ENCODE assay signal across 10 mouse cellular contexts in the genomic region with DNA sequence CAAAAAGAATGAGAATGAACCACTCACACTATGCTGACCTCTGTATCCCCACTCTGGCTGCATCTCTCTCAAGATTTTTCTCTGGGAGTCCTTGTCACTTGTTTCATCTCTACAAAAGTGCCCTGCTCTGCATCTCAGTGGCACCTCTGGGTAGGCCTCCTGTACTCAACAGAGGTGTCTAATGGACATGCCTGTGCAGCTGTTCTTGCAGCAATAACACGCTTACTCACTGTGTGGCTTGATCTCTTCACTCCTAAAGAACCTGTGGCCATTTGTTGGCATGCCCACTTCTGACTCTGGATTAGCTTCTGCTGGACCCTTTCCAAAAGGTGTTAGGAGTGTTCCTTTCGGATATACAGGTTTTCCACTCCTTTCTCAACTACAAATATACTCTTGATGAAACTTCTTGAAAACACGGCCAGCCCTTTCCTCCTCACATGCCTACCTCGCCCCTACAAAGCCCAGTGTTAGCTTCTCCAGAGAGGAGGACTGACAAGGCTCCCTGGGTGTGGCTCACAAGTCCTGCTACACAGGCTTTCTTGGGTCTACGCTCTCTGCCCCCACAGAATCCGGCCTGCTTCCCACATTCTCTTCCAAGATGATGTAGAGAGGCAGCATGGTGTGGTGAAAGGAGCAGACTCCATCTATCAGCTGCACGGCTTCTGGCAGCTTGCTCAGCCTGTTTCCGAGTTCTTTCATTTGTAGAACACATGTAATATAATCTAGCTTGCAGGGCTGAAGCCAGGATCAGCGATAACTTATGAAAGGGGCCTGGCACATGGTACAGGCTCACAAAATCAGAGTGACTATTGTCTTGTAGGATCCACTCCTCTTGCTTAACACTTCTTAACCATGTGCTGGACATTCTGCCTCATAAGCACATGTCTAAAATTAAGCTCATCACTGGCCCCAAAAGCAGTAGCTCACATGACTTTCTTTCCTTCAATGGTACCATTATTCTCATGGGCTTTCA.
DNase-seq lines count a peak whose midpoint lies in the region; ATAC-seq lines count a peak whose summit lies in the region.
"Had no signal": no experiment of that assay in that cellular context is flagged by ENCODE, and none has a peak within 500 bp of the region (broad histone marks: within the 10 kb centered on the region; RNA-seq: fewer than 3 reads in every experiment).

No protein-coding gene starts in this region.

- no peak overlapping the region for H3K4me2 ChIP-seq in hindbrain, embryonic 16.5 days (ENCODE audit: low read length)
- H3K4me2 ChIP-seq: liver, embryonic 15.5 days had no signal

- ATAC-seq in hindbrain, embryonic 16.5 days: no peak

- H3K27ac ChIP-seq in hindbrain, embryonic 16.5 days (ENCODE audit: low read depth, low read length): no peak overlapping the region
- H3K27ac ChIP-seq: liver, embryonic 15.5 days had no signal

- H3K4me1 ChIP-seq in hindbrain, embryonic 16.5 days (ENCODE audit: control insufficient read depth, insufficient read depth, low read depth, low read length): no peaks in the 10 kb centered on the region

- H3K9ac ChIP-seq in hindbrain, embryonic 16.5 days (ENCODE audit: low read depth, low read length): no peak overlapping the region
- H3K9ac ChIP-seq: liver, embryonic 15.5 days had no signal

- peak; percentile 49 to 59 for DNase-seq in heart, adult 18-20 months
- DNase-seq in heart, postnatal 36 days: no peak
- peak; percentile 7 to 19 for DNase-seq in urinary bladder, adult 18-20 months (ENCODE audit: low spot score in 2 of 2)
- DNase-seq in urinary bladder, postnatal 25 days (ENCODE audit: low spot score): no peak
- DNase-seq in heart, postnatal 25 days (ENCODE audit: low spot score): peak; percentile 21
- DNase-seq in adrenal gland, adult 18-20 months (ENCODE audit: low spot score in 2 of 2): no peak
- no peak for DNase-seq in left cerebral cortex, adult 9 months (ENCODE audit: low spot score in 2 of 2)

- 81% methylated on average over 9 of the region's 9 CpGs for WGBS in hindbrain, embryonic 16.5 days

- no peaks in the 10 kb centered on the region for H3K36me3 ChIP-seq in hindbrain, embryonic 16.5 days (ENCODE audit: control insufficient read depth, insufficient read depth, low read length)
- H3K36me3 ChIP-seq: liver, embryonic 15.5 days had no signal

- intact Hi-C loops in heart, postnatal 36 days (cut with DNase I): no loop called here
- intact Hi-C loops in heart, postnatal 25 days (cut with DNase I): no loop called here

- no peaks in the 10 kb centered on the region for H3K27me3 ChIP-seq in hindbrain, embryonic 16.5 days (replicated peaks; ENCODE audit: control insufficient read depth, insufficient read depth, low read length)
- H3K27me3 ChIP-seq: CH12.LX; liver, embryonic 15.5 days had no signal

- no peak overlapping the region for H3K4me3 ChIP-seq in hindbrain, embryonic 16.5 days (ENCODE audit: low read length)
- H3K4me3 ChIP-seq: liver, embryonic 15.5 days had no signal

- no peaks in the 10 kb centered on the region for H3K9me3 ChIP-seq in hindbrain, embryonic 16.5 days (ENCODE audit: control insufficient read depth, low read length)
- H3K9me3 ChIP-seq: liver, embryonic 15.5 days had no signal

Comparison
In these comparisons a context has a peak if more than half of its experiments do, and no peak if none do; other contexts are left out.
1. DNase-seq: peak in heart, adult 18-20 months (2 of 2), urinary bladder, adult 18-20 months (2 of 2) and heart, postnatal 25 days (single experiment); none in heart, postnatal 36 days (0 of 2), urinary bladder, postnatal 25 days (single experiment), adrenal gland, adult 18-20 months (0 of 2) and left cerebral cortex, adult 9 months (0 of 2).